In the genomic region with DNA sequence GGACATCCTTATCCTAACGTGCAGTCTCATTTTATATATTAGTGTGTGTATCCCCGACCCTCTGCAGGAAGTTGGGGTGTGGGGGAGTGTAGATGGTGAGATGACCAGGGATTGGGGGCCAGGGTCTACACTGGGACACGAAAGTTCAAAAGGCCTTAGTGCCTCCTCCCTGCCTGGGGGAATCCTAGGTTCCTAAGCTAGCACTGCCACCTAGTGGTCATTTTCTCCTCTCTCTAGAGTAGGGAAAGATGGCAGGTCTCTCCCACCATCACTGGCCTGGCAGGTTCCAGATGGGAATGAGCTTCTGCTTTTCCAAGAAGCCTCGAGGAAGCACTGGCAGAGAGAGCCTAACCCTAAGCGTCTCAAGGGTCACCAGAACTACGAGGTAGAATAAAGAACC, we compare ENCODE assay signal across 9 mouse cellular contexts. TPM values are rescaled to one million over a fixed set of nuclear protein-coding genes. Genes with fewer than 3 reads are reported as not detected.
DNase-seq lines count a peak whose midpoint lies in the region; ATAC-seq lines count a peak whose summit lies in the region.
"Had no signal": no experiment of that assay in that cellular context is flagged by ENCODE, and none has a peak within 500 bp of the region (broad histone marks: within the 10 kb centered on the region; RNA-seq: fewer than 3 reads in every experiment).

No protein-coding gene starts in this region.

- H3K4me1 ChIP-seq in kidney, embryonic 14.5 days (ENCODE audit: control insufficient read depth, insufficient read depth, low read length): no peaks in the 10 kb centered on the region
- H3K4me1 ChIP-seq in neural tube, embryonic 13.5 days (replicated peaks): peaks cover 9% of the 10 kb centered on the region; the same call in 1 of the 2 replicates
- H3K4me1 ChIP-seq: heart, embryonic 13.5 days had no signal

- no peaks in the 10 kb centered on the region for H3K36me3 ChIP-seq in kidney, embryonic 14.5 days (ENCODE audit: control insufficient read depth, insufficient read depth, low read length)
- no peaks in the 10 kb centered on the region for H3K36me3 ChIP-seq in neural tube, embryonic 13.5 days
- H3K36me3 ChIP-seq: heart, embryonic 13.5 days had no signal

- 19% methylated on average over 6 of the region's 6 CpGs for WGBS in kidney, embryonic 14.5 days
- WGBS in neural tube, embryonic 13.5 days: 23% methylated on average over 6 of the region's 6 CpGs

- no peak overlapping the region for H3K9ac ChIP-seq in kidney, embryonic 14.5 days (ENCODE audit: low read depth, low read length)
- no peak overlapping the region for H3K9ac ChIP-seq in neural tube, embryonic 13.5 days
- H3K9ac ChIP-seq: heart, embryonic 13.5 days had no signal

- no peaks in the 10 kb centered on the region for H3K27me3 ChIP-seq in kidney, embryonic 14.5 days (ENCODE audit: control insufficient read depth, insufficient read depth, low read length)
- no peaks in the 10 kb centered on the region for H3K27me3 ChIP-seq in neural tube, embryonic 13.5 days

- DNase-seq in 416B (ENCODE audit: low read depth) (peak; percentile 62), MN1 (ENCODE audit: low spot score) (peak; percentile 56), liver (peak; percentile 17)
- peak; percentile 86 to 95 for DNase-seq in cerebellum, postnatal 10 days
- DNase-seq in gastrocnemius, postnatal 4 days (ENCODE audit: low spot score in 2 of 2): peak; percentile 28 to 50

- H3K4me2 ChIP-seq in kidney, embryonic 14.5 days (replicated peaks; ENCODE audit: low read depth, low read length): no peak overlapping the region
- no peak overlapping the region for H3K4me2 ChIP-seq in neural tube, embryonic 13.5 days
- H3K4me2 ChIP-seq: heart, embryonic 13.5 days had no signal

- no peak overlapping the region for H3K4me3 ChIP-seq in kidney, embryonic 14.5 days (ENCODE audit: low read length)
- H3K4me3 ChIP-seq in neural tube, embryonic 13.5 days: no peak overlapping the region
- H3K4me3 ChIP-seq: heart, embryonic 13.5 days had no signal

- no peaks in the 10 kb centered on the region for H3K9me3 ChIP-seq in kidney, embryonic 14.5 days (ENCODE audit: control insufficient read depth, low read length)
- H3K9me3 ChIP-seq in neural tube, embryonic 13.5 days: no peaks in the 10 kb centered on the region
- H3K9me3 ChIP-seq: heart, embryonic 13.5 days had no signal

- H3K27ac ChIP-seq in kidney, embryonic 14.5 days (ENCODE audit: low read depth, low read length): no peak overlapping the region
- no peak overlapping the region for H3K27ac ChIP-seq in neural tube, embryonic 13.5 days (replicated peaks)
- H3K27ac ChIP-seq: heart, embryonic 13.5 days had no signal

- ATAC-seq in kidney, embryonic 14.5 days (ENCODE audit: low FRiP score, low TSS enrichment): peak; percentile 81; the same call in 1 of the 2 replicates
- peak; percentile 84 for ATAC-seq in neural tube, embryonic 13.5 days (ENCODE audit: low read depth)
- ATAC-seq in monocyte, adult 5-6 weeks (replicated peaks; ENCODE audit: insufficient number of reproducible peaks, low FRiP score, low TSS enrichment, poor library complexity, severe bottlenecking): no peak

RNA-seq across cellular contexts. Expression of a gene that starts 57.8 kb away (rescaled TPM):
- total RNA-seq in gastrocnemius, postnatal 4 days (2021): 10 to 100 TPM; 20.2 to 20.7 TPM
- polyA plus RNA-seq in kidney, embryonic 14.5 days (2014; fragmentation: Nextera tagmentation; extraction: Ambion mirVana): 45.6 and 55.4 TPM in 2 replicates
- 32.2 and 35.7 TPM in 2 replicates for polyA plus RNA-seq in neural tube, embryonic 13.5 days (2015; fragmentation: Nextera tagmentation; extraction: Ambion mirVana)
- 29.7 to 52.8 TPM (median 33.2 TPM) in 3 replicates for total RNA-seq in monocyte, adult 5-6 weeks (2017)

Comparison
In these comparisons a context has a peak if more than half of its experiments do, and no peak if none do; other contexts are left out.
1. DNase-seq: peak in every context shown above with its lines; median percentile 90 in cerebellum, postnatal 10 days; 62 in 416B; 56 in MN1; 39 in gastrocnemius, postnatal 4 days; 17 in liver.